10 mouse cellular contexts compared by ENCODE assay signal in genomic region chr3:116080939-116081676, GRCm38 (mm10). TPM values are rescaled to one million over a fixed set of nuclear protein-coding genes. Genes with fewer than 3 reads are reported as not detected.
DNase-seq lines count a peak whose midpoint lies in the region; ATAC-seq and TF ChIP-seq lines count a peak whose summit lies in the region.
"Had no signal": no experiment of that assay in that cellular context is flagged by ENCODE, and none has a peak within 500 bp of the region (broad histone marks: within the 10 kb centered on the region; RNA-seq: fewer than 3 reads in every experiment).

No protein-coding gene starts in this region.

- DNase-seq in kidney, adult 9 months, result no peak
- DNase-seq in MEL (ENCODE audit: low read depth, low spot score), result peak; percentile 4
- peak; percentile 14 for DNase-seq in gastrocnemius, postnatal 25 days
- peak; percentile 11 to 35 for DNase-seq in kidney, postnatal 4 days
- DNase-seq in layer of hippocampus, postnatal 10 days (ENCODE audit: low spot score in 2 of 2), result no peak
- DNase-seq in thymus, postnatal 10 days (ENCODE audit: low spot score in 2 of 2), result no peak
- DNase-seq: adrenal gland, postnatal 36 days had no signal

- TF ChIP-seq EP300 in MEL (IDR thresholded peaks at IDR 0.05; ENCODE audit: low read depth in 1 of 2, low read length in 2 of 2), result no peak

- 46% methylated on average over 7 of the region's 7 CpGs for WGBS in kidney, embryonic 16.5 days

- no peak for TF ChIP-seq RAD21 in MEL (IDR thresholded peaks at IDR 0.05; ENCODE audit: low read depth, low read length)

- no peaks in the 10 kb centered on the region for H3K27me3 ChIP-seq in kidney, embryonic 16.5 days (ENCODE audit: insufficient read depth, low read length)
- H3K27me3 ChIP-seq in MEL (ENCODE audit: control insufficient read depth in 1 of 2, insufficient read depth in 2 of 2, low read length in 2 of 2), result peaks cover 5 to 7% of the 10 kb centered on the region in 2 experiments

- peak; percentile 84 for ATAC-seq in kidney, embryonic 16.5 days (ENCODE audit: low FRiP score, low TSS enrichment)

- peak overlapping the region; percentile 86 for H3K27ac ChIP-seq in kidney, embryonic 16.5 days (ENCODE audit: low read length)
- H3K27ac ChIP-seq in MEL (ENCODE audit: control insufficient read depth, low read depth, low read length), result no peak overlapping the region

- no peaks in the 10 kb centered on the region for H3K36me3 ChIP-seq in kidney, embryonic 16.5 days (ENCODE audit: insufficient read depth, low read length)
- H3K36me3 ChIP-seq in MEL (ENCODE audit: control insufficient read depth in 1 of 2, insufficient read depth in 2 of 2, low read length in 2 of 2), result no peaks in the 10 kb centered on the region; a peak in 1 of 4 replicates
- H3K36me3 ChIP-seq: G1E had no signal

- peak in 1 of 3 experiments; percentile 15; a peak in 1 of 6 replicates for TF ChIP-seq CTCF in MEL (IDR thresholded peaks at IDR 0.05 in 2 of 3, conservative IDR thresholded peaks at IDR 0.05 in 1 of 3; ENCODE audit: control insufficient read depth in 1 of 3, insufficient read depth in 1 of 3, low read depth in 2 of 3, low read length in 3 of 3, poor library complexity in 1 of 3, severe bottlenecking in 1 of 3)

- 0 out of 2 replicates have a peak, but pooled peaks cover 4% of the 10 kb centered on the region for H3K4me1 ChIP-seq in kidney, embryonic 16.5 days (ENCODE audit: insufficient read depth, low read length)
- no peaks in the 10 kb centered on the region for H3K4me1 ChIP-seq in MEL (ENCODE audit: control insufficient read depth in 1 of 2, insufficient read depth in 2 of 2, low read length in 2 of 2)
- H3K4me1 ChIP-seq: megakaryocyte, embryonic 14.5 days had no signal

- no peaks in the 10 kb centered on the region for H3K79me2 ChIP-seq in MEL (ENCODE audit: control insufficient read depth, insufficient read depth, low read length, poor library complexity)

- no peak overlapping the region for H3K9ac ChIP-seq in kidney, embryonic 16.5 days (replicated peaks; ENCODE audit: low read length)
- H3K9ac ChIP-seq in MEL (ENCODE audit: control insufficient read depth, low read depth, low read length, poor library complexity, severe bottlenecking), result no peak overlapping the region

- no peaks in the 10 kb centered on the region for H3K9me3 ChIP-seq in kidney, embryonic 16.5 days (ENCODE audit: low read length)
- H3K9me3 ChIP-seq in MEL (replicated peaks; ENCODE audit: insufficient read depth, low read length), result no peaks in the 10 kb centered on the region
- H3K9me3 ChIP-seq: G1E; megakaryocyte, embryonic 14.5 days had no signal

- TF ChIP-seq POLR2A in MEL (IDR thresholded peaks at IDR 0.05; ENCODE audit: control insufficient read depth in 1 of 2, insufficient read depth in 1 of 2, low read depth in 1 of 2, low read length in 2 of 2, poor library complexity in 1 of 2), result no peak

- no peak overlapping the region for H3K4me3 ChIP-seq in kidney, embryonic 16.5 days (ENCODE audit: low read length)
- no peak overlapping the region; a peak in 1 of 4 replicates for H3K4me3 ChIP-seq in MEL (ENCODE audit: control insufficient read depth in 1 of 2, insufficient read depth in 1 of 2, low read depth in 2 of 2, low read length in 2 of 2)
- H3K4me3 ChIP-seq: megakaryocyte, embryonic 14.5 days had no signal

- H3K4me2 ChIP-seq in kidney, embryonic 16.5 days (replicated peaks; ENCODE audit: low read depth, low read length), result peak overlapping the region; percentile 11; the same call in 1 of the 2 replicates

TF ChIP-seq in MEL, 35 proteins besides CTCF, POLR2A, EP300 and RAD21:
- TF ChIP-seq NRF1 (IDR thresholded peaks at IDR 0.05; ENCODE audit: insufficient read depth, low read depth, low read length, poor library complexity, severe bottlenecking) (no peak), NELFE (IDR thresholded peaks at IDR 0.05; ENCODE audit: low read depth, low read length) (no peak), ZKSCAN1 (IDR thresholded peaks at IDR 0.05; ENCODE audit: low read depth, low read length) (no peak), ZMIZ1 (IDR thresholded peaks at IDR 0.05; ENCODE audit: low read depth, low read length) (no peak), GATA1 (IDR thresholded peaks at IDR 0.05; ENCODE audit: low read depth, low read length) (no peak), MYB (IDR thresholded peaks at IDR 0.05; ENCODE audit: low read depth, low read length) (no peak), SMC3 (IDR thresholded peaks at IDR 0.05; ENCODE audit: low read depth, low read length) (no peak)

RNA-seq across cellular contexts. Expression of gene Vcam1, which starts 48.4 kb away (rescaled TPM):
- 49.2 and 54.2 TPM in 2 replicates for polyA plus RNA-seq in kidney, embryonic 16.5 days (2015; fragmentation: Nextera tagmentation; extraction: Ambion mirVana)
- not detected in 2 replicates for total RNA-seq in MEL (2012; rRNA removed)
- not detected for polyA plus RNA-seq in MEL (2012; ENCODE audit: insufficient read depth in 1 of 2, insufficient read length in 2 of 2, low read depth in 1 of 2, low replicate concordance in 2 of 2, missing spikeins in 1 of 2)
- 1 to 10 TPM; 3.0 to 4.7 TPM for total RNA-seq in gastrocnemius, postnatal 25 days (2021)
- 10 to 100 TPM; 50.3 to 51.7 TPM for total RNA-seq in layer of hippocampus, postnatal 10 days (2021)
- polyA plus RNA-seq: G1E had no signal

Comparison
In these comparisons a context has a peak if more than half of its experiments do, and no peak if none do; other contexts are left out.
1. DNase-seq: peak in MEL (single experiment), gastrocnemius, postnatal 25 days (single experiment) and kidney, postnatal 4 days (2 of 2); none in kidney, adult 9 months (single experiment), layer of hippocampus, postnatal 10 days (0 of 2) and thymus, postnatal 10 days (0 of 2).
2. RNA of gene Vcam1, which starts 48.4 kb away (total RNA-seq): 50.3 to 51.7 TPM in layer of hippocampus, postnatal 10 days; 3.0 to 4.7 TPM in gastrocnemius, postnatal 25 days and not detected in MEL; every median in the first group is over 4 times any median in the second.